Mouse (Mus musculus): ENCODE results near the gene Chic1. TPM values are rescaled to one million over a fixed set of nuclear protein-coding genes. Genes with fewer than 3 reads are reported as not detected.

The Chic1 gene
- polyA plus RNA-seq, 1 experiment from 2014 or later: 7.7 TPM

GRCm38 (mm10) chrX:103440803-103441202 is 84.5 kb downstream of the Chic1 start:
- no peak for ATAC-seq (ENCODE audit: low read depth)
- Histone ChIP-seq H3K9ac (no peak overlapping the region), H3K27ac (replicated peaks) (no peak overlapping the region), H3K36me3 (no peaks in the 10 kb centered on the region), H3K9me3 (no peaks in the 10 kb centered on the region), H3K4me2 (no peak overlapping the region), H3K4me1 (replicated peaks) (no peaks in the 10 kb centered on the region), H3K4me3 (no peak overlapping the region), H3K27me3 (peaks cover 68% of the 10 kb centered on the region)
- WGBS: 4% methylated on average over 1 of the region's 1 CpGs

- Histone ChIP-seq H3K27ac (replicated peaks) (no peak overlapping the region), H3K4me3 (no peak overlapping the region), H3K4me1 (replicated peaks) (no peaks in the 10 kb centered on the region), H3K4me2 (no peak overlapping the region), H3K9me3 (no peaks in the 10 kb centered on the region), H3K36me3 (no peaks in the 10 kb centered on the region), H3K27me3 (peaks cover 67% of the 10 kb centered on the region), H3K9ac (no peak overlapping the region)
- WGBS: 37% methylated on average over 7 of the region's 7 CpGs
- no peak for ATAC-seq (ENCODE audit: low read depth)
These were observed 87.5 kb downstream of the Chic1 start for GRCm38 (mm10) chrX:103443755-103444154.

Other genes starting within 250 kb of the Chic1 start
- 88.9 and 93.2 TPM in 2 replicates for gene Nap1l2, start 169.8 kb upstream of the Chic1 start, polyA plus RNA-seq (2015; fragmentation: Nextera tagmentation; extraction: Ambion mirVana)
- not detected in 2 replicates for gene Cdx4, start 35.1 kb upstream of the Chic1 start, polyA plus RNA-seq (2015; fragmentation: Nextera tagmentation; extraction: Ambion mirVana)
- gene Tsx, start 58.0 kb downstream of the Chic1 start, polyA plus RNA-seq (2015; fragmentation: Nextera tagmentation; extraction: Ambion mirVana): 0.66 TPM in 1 of 2 replicates, not detected in the other
- not detected in 2 replicates for gene Gm26992, start 65.5 kb downstream of the Chic1 start, polyA plus RNA-seq (2015; fragmentation: Nextera tagmentation; extraction: Ambion mirVana)

Measured in neural tube, embryonic 13.5 days (tissue).